Mouse (Mus musculus): ENCODE measurements around the gene Nmd3. TPM values are rescaled to one million over a fixed set of nuclear protein-coding genes. Genes with fewer than 3 reads are reported as not detected.
A peak's percentile ranks its signal among the peaks of the same experiment; 100 is the strongest.

Nmd3 gene
- 26.7 and 34.2 TPM in 2 replicates for polyA plus RNA-seq (2012; rRNA removed)

GRCm38 (mm10) chr3:69721814-69722186 lies at the start of gene Nmd3:
TSS of gene Nmd3 (plus strand) at chr3:69721985.
- peak; percentile 55 for DNase-seq (ENCODE audit: low read depth)

GRCm38 (mm10) chr3:69673351-69673750 lies 48.4 kb upstream of the Nmd3 start:
- no peak for DNase-seq (ENCODE audit: low read depth)

DNA sequence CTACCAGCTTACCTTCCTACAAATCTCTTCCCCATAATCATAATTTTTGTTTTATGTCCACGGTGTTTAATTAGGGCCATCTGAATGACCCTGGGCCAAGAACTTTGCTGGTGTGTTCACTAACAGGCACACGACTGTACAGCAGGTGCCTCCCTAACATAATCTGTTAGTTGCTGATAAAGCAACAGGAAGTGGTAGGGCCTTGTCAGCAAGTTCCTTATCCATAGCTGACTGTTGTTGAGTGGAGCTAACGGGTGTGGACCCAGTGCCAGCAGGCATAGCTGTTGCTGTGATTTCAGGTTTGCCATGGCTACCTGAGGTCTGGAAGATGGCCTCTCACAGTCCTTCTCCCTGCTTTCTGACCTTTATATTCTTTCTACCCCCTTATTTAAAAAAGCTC lies 47.6 kb upstream of the Nmd3 start:
- DNase-seq (ENCODE audit: low read depth): no peak

GRCm38 (mm10) chr3:69689791-69690190 lies 32.0 kb upstream of the Nmd3 start:
- DNase-seq (ENCODE audit: low read depth): no peak

DNA sequence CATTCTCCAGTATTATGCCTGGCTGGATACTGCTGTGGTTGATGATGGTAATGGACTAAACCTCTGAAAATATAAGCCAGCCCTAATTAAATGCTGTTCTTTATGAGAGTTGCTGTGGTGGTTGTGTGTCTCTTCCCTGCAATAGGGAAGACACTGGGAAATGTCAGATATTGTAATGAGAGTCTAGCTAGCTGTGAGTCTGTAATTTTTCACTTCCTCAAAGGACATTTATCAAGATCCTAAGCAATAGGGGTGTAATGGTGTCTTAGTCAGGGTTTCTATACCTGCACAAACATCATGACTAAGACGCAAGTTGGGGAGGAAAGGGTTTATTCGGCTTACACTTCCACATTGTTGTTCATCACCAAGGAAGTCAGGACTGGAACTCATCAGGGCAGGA lies 30.8 kb upstream of the Nmd3 start:
- no peak for DNase-seq (ENCODE audit: low read depth)

- DNase-seq (ENCODE audit: low read depth): no peak
These were observed 21.8 kb upstream of the Nmd3 start for GRCm38 (mm10) chr3:69699851-69700500.

DNA sequence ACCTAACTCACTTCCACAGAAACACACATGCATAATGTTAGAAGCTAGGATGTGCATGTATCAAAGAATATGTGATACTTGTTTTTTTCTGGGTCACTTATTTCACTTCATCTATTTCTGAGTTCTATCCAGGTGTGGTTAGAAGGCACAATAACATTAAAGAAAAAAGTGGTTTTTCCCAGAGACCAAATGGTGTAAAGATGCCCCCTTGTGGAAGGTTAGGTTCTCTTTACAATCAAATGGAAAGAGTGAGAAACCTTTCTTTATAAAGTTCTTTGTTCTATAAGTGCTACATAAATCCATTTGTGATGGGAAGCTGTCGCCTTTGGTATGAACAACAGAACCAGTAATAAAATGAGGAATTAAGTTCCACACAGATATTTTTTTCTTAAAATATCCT lies 19.9 kb upstream of the Nmd3 start:
- no peak for DNase-seq (ENCODE audit: low read depth)

DNA sequence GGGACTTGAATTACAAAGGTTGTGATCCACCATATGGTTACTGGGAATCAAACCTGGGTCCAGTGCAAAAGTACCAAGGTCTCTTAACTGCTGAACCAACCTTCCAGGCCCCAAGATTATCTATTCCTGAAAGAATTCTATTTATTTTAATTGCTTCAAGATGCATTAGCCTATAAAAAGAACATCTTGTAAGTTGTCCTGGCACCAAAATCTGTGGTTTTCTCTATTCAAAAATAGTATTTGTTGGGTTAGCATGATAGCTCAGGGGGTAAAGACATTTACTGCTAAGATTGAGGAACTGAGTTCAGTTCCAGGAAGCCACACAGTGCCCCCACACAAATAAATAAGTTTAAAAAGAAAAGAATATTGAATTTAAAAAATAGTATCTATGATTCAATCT lies 19.4 kb upstream of the Nmd3 start:
- no peak for DNase-seq (ENCODE audit: low read depth)

- DNase-seq (ENCODE audit: low read depth): no peak
These were observed 12.5 kb upstream of the Nmd3 start for GRCm38 (mm10) chr3:69709043-69709929.

- no peak for DNase-seq (ENCODE audit: low read depth)
These were observed 9.7 kb upstream of the Nmd3 start for GRCm38 (mm10) chr3:69711907-69712600.

DNA sequence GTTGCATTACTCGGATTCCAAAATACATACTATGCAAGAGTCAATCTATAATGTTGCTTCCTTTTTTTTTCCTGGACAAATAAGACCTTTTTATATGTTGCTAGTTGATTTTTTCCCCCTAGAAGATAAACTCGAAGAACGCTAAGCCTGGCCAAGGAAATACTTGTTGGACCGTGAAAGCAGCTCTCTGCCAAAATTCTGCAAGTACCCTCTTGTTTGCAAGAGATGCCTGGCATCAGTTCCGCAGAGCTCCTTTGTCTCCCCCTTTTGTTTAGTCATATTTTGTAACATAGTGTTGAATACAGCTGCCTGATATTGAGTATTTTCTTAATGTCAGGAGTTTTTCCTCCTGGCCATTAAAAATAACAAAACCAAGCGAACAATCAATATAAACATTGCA lies 4.3 kb upstream of the Nmd3 start:
- DNase-seq (ENCODE audit: low read depth): no peak

DNA sequence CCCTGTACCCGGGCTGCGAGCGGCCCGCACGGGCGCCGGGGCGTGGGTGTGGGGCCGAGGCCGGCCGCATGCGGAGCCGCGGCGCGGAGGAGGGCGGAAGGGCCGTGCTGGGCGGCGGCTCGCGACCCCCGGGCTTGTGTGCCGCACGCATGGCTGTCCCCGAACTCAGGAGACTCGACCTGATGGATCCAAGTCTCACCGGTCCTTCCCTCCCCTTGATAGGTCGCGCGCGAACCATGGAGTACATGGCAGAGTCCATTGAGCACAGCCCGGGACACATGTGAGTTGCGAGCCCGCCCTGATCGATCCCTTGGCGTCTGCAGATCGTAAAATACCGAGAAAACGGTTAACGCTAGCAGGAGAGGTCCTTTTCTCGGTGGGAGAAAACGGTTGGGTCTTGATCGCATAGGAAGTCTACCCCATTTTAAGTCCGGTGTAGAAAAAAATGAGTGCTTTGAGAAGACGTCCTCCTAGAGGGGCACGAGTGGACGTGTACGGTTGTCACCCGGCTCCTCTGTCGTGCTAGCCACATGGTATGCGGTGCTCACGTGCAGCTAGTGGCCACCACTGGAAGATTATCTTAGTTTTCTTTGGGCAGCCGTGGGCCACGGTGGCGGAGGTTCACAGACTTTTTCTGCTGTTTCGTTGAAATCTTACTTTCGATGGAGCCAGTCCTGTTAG lies 542 bp downstream of the Nmd3 start:
- DNase-seq (ENCODE audit: low read depth): no peak

- DNase-seq (ENCODE audit: low read depth): no peak
These were observed 1.4 kb downstream of the Nmd3 start for GRCm38 (mm10) chr3:69723161-69723560.

DNA sequence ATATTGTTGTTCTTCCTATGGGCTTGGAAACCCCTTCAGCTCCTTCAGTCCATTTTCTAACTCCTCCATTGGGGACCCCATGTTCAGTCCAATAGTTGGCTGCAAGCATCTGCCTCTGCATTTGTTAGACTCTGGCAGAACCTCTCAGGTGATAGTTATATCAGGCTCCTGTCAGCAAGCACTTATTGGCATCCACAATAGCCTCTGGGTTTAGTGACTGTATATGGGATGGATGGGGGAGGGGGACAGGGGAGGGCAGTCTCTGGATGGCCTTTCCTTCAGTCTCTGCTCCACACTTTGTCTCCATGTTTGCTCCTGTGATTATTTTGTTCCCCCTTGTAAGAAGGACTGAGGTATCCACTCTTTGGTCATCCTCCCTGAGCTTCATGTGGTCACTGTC lies 9.1 kb downstream of the Nmd3 start:
- no peak for DNase-seq (ENCODE audit: low read depth)

GRCm38 (mm10) chr3:69733939-69734338 lies 12.2 kb downstream of the Nmd3 start:
- DNase-seq (ENCODE audit: low read depth): no peak

- DNase-seq (ENCODE audit: low read depth): no peak
These were observed 33.4 kb downstream of the Nmd3 start for GRCm38 (mm10) chr3:69755192-69755591.

- no peak for DNase-seq (ENCODE audit: low read depth)
These were observed 34.2 kb downstream of the Nmd3 start for GRCm38 (mm10) chr3:69755968-69756367.

DNA sequence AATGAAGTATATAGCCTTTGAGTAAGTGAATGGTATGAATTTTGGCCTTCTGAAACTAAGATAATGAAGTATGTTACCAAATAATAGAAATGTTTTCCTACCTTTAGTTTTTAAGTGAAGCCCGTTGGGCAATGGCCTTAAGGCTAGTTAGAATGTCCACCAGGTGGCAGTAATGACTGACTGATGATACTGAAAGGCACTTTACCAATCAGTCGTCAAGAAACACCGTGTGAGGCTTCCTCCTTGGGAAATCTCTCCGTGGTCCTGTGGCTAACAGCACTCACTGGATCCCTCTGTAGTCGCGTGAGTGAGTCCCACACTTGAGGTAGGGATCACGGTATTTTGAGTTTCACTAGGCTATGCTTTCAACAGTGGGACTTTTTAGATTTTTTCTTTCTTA lies 34.7 kb downstream of the Nmd3 start:
- no peak for DNase-seq (ENCODE audit: low read depth)

GRCm38 (mm10) chr3:69757456-69757855 lies 35.7 kb downstream of the Nmd3 start:
- no peak for DNase-seq (ENCODE audit: low read depth)

GRCm38 (mm10) chr3:69760081-69760480 lies 38.3 kb downstream of the Nmd3 start:
- DNase-seq (ENCODE audit: low read depth): no peak

DNA sequence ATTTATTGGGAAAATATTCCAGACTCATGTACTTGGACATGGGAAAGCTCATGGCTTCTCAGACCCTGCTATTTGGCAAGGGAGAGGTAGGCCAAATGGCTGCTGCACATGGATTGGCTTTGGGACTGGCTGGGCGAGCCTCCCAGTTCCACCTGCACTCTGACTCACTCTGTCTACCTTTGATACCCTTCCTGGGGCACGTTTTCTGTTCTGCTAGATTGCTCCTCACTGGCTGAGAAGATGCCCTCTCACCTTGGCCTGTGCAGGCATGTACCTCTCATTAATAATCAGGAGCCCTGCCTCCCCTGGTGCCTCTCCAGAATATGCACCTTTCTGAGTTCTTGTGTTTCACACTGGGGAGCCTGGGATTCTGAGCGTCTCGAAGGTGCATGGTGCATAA lies 39.4 kb downstream of the Nmd3 start:
- no peak for DNase-seq (ENCODE audit: low read depth)

GRCm38 (mm10) chr3:69762838-69763368 lies 41.1 kb downstream of the Nmd3 start:
- no peak for DNase-seq (ENCODE audit: low read depth)
